9 mouse cellular contexts compared by ENCODE assay signal in the genomic region with DNA sequence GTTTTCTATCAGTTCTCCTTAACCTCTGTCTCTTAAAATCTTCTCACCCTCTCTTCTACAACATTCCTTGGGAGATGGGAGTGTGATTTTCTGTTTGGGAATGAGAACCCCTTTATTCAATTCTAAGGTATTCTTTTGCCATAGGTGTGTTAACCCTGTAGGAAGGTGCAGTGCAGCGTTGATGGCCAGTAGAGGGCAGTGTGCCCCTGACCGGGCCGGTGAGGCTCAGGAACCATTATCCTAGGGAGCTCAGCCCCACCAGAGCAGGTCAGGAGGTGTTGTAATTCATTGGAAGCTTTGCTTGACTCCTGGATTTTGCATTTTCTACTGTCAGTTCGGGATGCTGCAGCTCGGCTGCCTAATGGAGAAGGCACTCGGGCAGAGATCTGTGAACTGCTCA. TPM values are rescaled to one million over a fixed set of nuclear protein-coding genes. Genes with fewer than 3 reads are reported as not detected.
DNase-seq lines count a peak whose midpoint lies in the region; ATAC-seq and TF ChIP-seq lines count a peak whose summit lies in the region.
"Had no signal": no experiment of that assay in that cellular context is flagged by ENCODE, and none has a peak within 500 bp of the region (broad histone marks: within the 10 kb centered on the region; RNA-seq: fewer than 3 reads in every experiment).

No protein-coding gene starts in this region.

- no peaks in the 10 kb centered on the region for H3K4me1 ChIP-seq in forebrain, postnatal 0 days (ENCODE audit: insufficient read depth)
- no peaks in the 10 kb centered on the region for H3K4me1 ChIP-seq in forebrain, embryonic 13.5 days
- H3K4me1 ChIP-seq: neural tube, embryonic 12.5 days had no signal

- peaks cover 85% of the 10 kb centered on the region for H3K36me3 ChIP-seq in forebrain, postnatal 0 days (ENCODE audit: insufficient read depth)
- peaks cover 91% of the 10 kb centered on the region for H3K36me3 ChIP-seq in forebrain, embryonic 13.5 days (ENCODE audit: poor library complexity, severe bottlenecking)

- H3K27me3 ChIP-seq in forebrain, postnatal 0 days (ENCODE audit: insufficient read depth, low read length) = no peaks in the 10 kb centered on the region
- H3K27me3 ChIP-seq in forebrain, embryonic 13.5 days = no peaks in the 10 kb centered on the region
- H3K27me3 ChIP-seq: neural tube, embryonic 12.5 days had no signal

- H3K27ac ChIP-seq in forebrain, postnatal 0 days (ENCODE audit: low read depth, low read length) = no peak overlapping the region
- H3K27ac ChIP-seq in forebrain, embryonic 13.5 days = no peak overlapping the region
- H3K27ac ChIP-seq: neural tube, embryonic 12.5 days had no signal

- peak; percentile 23 for DNase-seq in forebrain, postnatal 0 days
- peak; percentile 33 to 35 for DNase-seq in urinary bladder, adult 18-20 months (ENCODE audit: low spot score in 2 of 2)
- DNase-seq in urinary bladder, postnatal 4 days (ENCODE audit: low spot score in 2 of 2) = no peak
- DNase-seq in right cerebral cortex, postnatal 25 days = no peak
- DNase-seq in spleen, adult 12 weeks (ENCODE audit: low spot score) = no peak

- no peak overlapping the region for H3K4me2 ChIP-seq in forebrain, postnatal 0 days (ENCODE audit: low read depth)
- H3K4me2 ChIP-seq in forebrain, embryonic 13.5 days = no peak overlapping the region
- H3K4me2 ChIP-seq: neural tube, embryonic 12.5 days had no signal

- no peak overlapping the region for H3K9ac ChIP-seq in forebrain, postnatal 0 days
- no peak overlapping the region for H3K9ac ChIP-seq in forebrain, embryonic 13.5 days
- H3K9ac ChIP-seq: neural tube, embryonic 12.5 days had no signal

- no peaks in the 10 kb centered on the region for H3K9me3 ChIP-seq in forebrain, postnatal 0 days (ENCODE audit: low read length)
- H3K9me3 ChIP-seq in forebrain, embryonic 13.5 days (replicated peaks) = no peaks in the 10 kb centered on the region
- H3K9me3 ChIP-seq: neural tube, embryonic 12.5 days had no signal

- ATAC-seq in forebrain, postnatal 0 days = no peak
- ATAC-seq in forebrain, embryonic 13.5 days = no peak
- peak; percentile 69 for ATAC-seq in erythroid progenitor cell, adult 5-6 weeks (replicated peaks; ENCODE audit: low FRiP score, poor library complexity, severe bottlenecking)
- ATAC-seq in megakaryocyte progenitor cell, adult 5-6 weeks (replicated peaks; ENCODE audit: poor library complexity) = peak; percentile 81

- H3K4me3 ChIP-seq in forebrain, postnatal 0 days (ENCODE audit: low read depth, low read length) = no peak overlapping the region
- H3K4me3 ChIP-seq in forebrain, embryonic 13.5 days = no peak overlapping the region
- H3K4me3 ChIP-seq: neural tube, embryonic 12.5 days had no signal

- peak; percentile 59 for TF ChIP-seq CTCF in forebrain, postnatal 0 days (IDR thresholded peaks at IDR 0.05; ENCODE audit: low read depth)

- 61% methylated on average over 6 of the region's 6 CpGs for WGBS in forebrain, postnatal 0 days
- 66% methylated on average over 6 of the region's 6 CpGs for WGBS in forebrain, embryonic 13.5 days

RNA-seq across cellular contexts. Expression of a gene that starts 19.2 kb away (rescaled TPM):
- total RNA-seq in forebrain, postnatal 0 days (2014; rRNA removed) = 30.9 and 46.8 TPM in 2 replicates
- polyA plus RNA-seq in forebrain, postnatal 0 days (2015; fragmentation: Nextera tagmentation; extraction: Ambion mirVana) = 13.7 and 22.0 TPM in 2 replicates
- polyA plus RNA-seq in forebrain, embryonic 13.5 days (2015; fragmentation: Nextera tagmentation; extraction: Ambion mirVana) = 27.7 and 33.9 TPM in 2 replicates
- total RNA-seq in erythroid progenitor cell, adult 5-6 weeks (2015; ENCODE audit: low replicate concordance) = 10.5 and 12.2 TPM in 2 replicates
- 6.6 and 12.6 TPM in 2 replicates for total RNA-seq in erythroid progenitor cell, adult 5-6 weeks (2017; ENCODE audit: low replicate concordance)
- total RNA-seq in megakaryocyte progenitor cell, adult 5-6 weeks (2015) = 10.8 and 22.7 TPM in 2 replicates
- total RNA-seq in megakaryocyte progenitor cell, adult 5-6 weeks (2017) = 18.5 and 24.5 TPM in 2 replicates

RNA-seq across cellular contexts. Expression of a gene that starts 59.0 kb away (rescaled TPM):
- 0.31 TPM in 1 of 2 replicates, not detected in the other for total RNA-seq in forebrain, postnatal 0 days (2014; rRNA removed)
- polyA plus RNA-seq in forebrain, postnatal 0 days (2015; fragmentation: Nextera tagmentation; extraction: Ambion mirVana) = 0.13 TPM in 2 replicates
- 0.14 TPM in 2 replicates for polyA plus RNA-seq in forebrain, embryonic 13.5 days (2015; fragmentation: Nextera tagmentation; extraction: Ambion mirVana)
- total RNA-seq in erythroid progenitor cell, adult 5-6 weeks (2015; ENCODE audit: low replicate concordance) = not detected in 2 replicates
- not detected in 2 replicates for total RNA-seq in erythroid progenitor cell, adult 5-6 weeks (2017; ENCODE audit: low replicate concordance)
- not detected in 2 replicates for total RNA-seq in megakaryocyte progenitor cell, adult 5-6 weeks (2015)
- total RNA-seq in megakaryocyte progenitor cell, adult 5-6 weeks (2017) = not detected in 2 replicates
- polyA plus RNA-seq: neural tube, embryonic 12.5 days had no signal

Comparison
In these comparisons a context has a peak if more than half of its experiments do, and no peak if none do; other contexts are left out.
1. DNase-seq: peak in forebrain, postnatal 0 days (single experiment) and urinary bladder, adult 18-20 months (2 of 2); none in urinary bladder, postnatal 4 days (0 of 2), right cerebral cortex, postnatal 25 days (single experiment) and spleen, adult 12 weeks (single experiment).
2. ATAC-seq: peak in erythroid progenitor cell, adult 5-6 weeks (single experiment) and megakaryocyte progenitor cell, adult 5-6 weeks (single experiment); none in forebrain, postnatal 0 days (single experiment) and forebrain, embryonic 13.5 days (single experiment).